Mouse (Mus musculus): ENCODE data around the gene Rab6b. TPM values are rescaled to one million over a fixed set of nuclear protein-coding genes. Genes with fewer than 3 reads are reported as not detected.

Rab6b gene
- polyA plus RNA-seq, 1 experiment from 2014 or later: 86.2 TPM

DNA sequence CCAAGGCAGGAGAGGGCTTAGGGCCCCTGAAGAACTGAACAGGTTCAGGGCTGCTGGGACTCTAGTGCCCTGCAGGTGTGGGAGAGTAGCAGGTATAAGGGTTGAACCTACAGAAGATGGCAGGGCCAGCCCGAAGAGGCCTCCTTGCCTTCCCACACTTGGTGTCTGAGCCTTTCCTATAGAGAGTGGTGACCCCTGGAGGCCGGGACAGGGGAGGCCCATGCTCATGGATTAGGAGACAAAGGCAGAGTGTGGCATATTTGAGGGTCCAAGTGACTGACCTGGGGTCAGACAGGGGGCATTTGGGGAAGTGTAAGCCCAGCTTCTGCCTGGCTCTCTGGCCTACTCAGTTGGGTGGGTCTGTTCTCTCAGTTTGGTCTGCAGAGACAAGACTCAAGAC lies 8.6 kb downstream of the Rab6b start:
- no peak for ATAC-seq (ENCODE audit: low read depth)
- H3K27ac ChIP-seq (replicated peaks): peak overlapping the region; percentile 54; the same call in 1 of the 2 replicates
- H3K4me3 ChIP-seq: no peak overlapping the region
- no peak overlapping the region for H3K9ac ChIP-seq
- no peak overlapping the region for H3K4me2 ChIP-seq
- no peaks in the 10 kb centered on the region for H3K9me3 ChIP-seq
- no peaks in the 10 kb centered on the region for H3K27me3 ChIP-seq
- WGBS: 58% methylated on average over 2 of the region's 2 CpGs
- H3K36me3 ChIP-seq: peaks cover 15% of the 10 kb centered on the region; the same call in 1 of the 2 replicates
- peaks cover 62% of the 10 kb centered on the region for H3K4me1 ChIP-seq (replicated peaks)

DNA sequence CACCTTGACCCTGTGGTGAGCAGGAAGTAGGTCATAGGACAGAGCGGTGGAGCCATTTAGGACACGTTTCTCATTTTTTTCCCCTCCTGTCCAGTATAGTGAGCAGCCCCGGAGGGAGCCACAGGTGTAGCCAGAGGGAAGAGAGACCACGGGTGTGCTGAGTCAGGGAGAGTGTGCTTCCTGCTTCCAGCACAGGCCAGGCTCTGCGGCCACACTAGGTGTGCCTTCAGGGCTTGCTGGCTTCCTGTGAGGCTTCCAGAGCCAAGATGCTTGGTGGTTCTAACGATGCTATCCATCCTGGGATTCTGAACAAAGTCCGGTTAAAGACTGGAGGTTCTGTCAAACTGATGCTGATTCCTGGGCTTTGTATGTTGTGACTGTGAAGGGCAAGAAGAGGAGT lies 10.0 kb downstream of the Rab6b start:
- no peak overlapping the region for H3K4me3 ChIP-seq
- H3K36me3 ChIP-seq: peaks cover 14% of the 10 kb centered on the region; the same call in 1 of the 2 replicates
- H3K9me3 ChIP-seq: no peaks in the 10 kb centered on the region
- H3K27ac ChIP-seq (replicated peaks): no peak overlapping the region
- ATAC-seq (ENCODE audit: low read depth): no peak
- H3K4me2 ChIP-seq: no peak overlapping the region
- H3K27me3 ChIP-seq: no peaks in the 10 kb centered on the region
- H3K4me1 ChIP-seq (replicated peaks): peaks cover 53% of the 10 kb centered on the region
- whole genome bisulfite sequencing: 92% methylated on average over 7 of the region's 7 CpGs
- H3K9ac ChIP-seq: no peak overlapping the region

DNA sequence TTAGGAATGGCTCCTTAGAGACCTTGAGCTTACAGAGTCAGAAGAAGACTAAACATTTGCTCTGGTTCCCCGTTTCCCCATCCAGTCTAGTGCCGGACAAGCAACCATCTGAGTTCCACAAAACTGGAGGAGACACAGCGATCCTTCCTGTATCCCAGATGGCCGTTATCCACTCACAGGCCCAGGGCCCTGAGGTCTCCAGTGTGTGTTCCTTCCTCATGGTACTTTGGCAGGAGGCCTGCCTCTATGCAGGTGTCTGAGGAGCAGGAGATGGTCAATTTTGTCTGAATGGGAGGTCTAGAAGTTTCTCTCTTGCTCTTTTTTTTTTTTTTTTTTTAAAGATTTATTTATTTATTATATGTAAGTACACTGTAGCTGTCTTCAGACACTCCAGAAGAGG lies 13.2 kb downstream of the Rab6b start:
- H3K9me3 ChIP-seq: no peaks in the 10 kb centered on the region
- H3K4me2 ChIP-seq: no peak overlapping the region
- no peaks in the 10 kb centered on the region for H3K27me3 ChIP-seq
- no peak overlapping the region for H3K4me3 ChIP-seq
- H3K36me3 ChIP-seq: peaks cover 14% of the 10 kb centered on the region
- ATAC-seq (ENCODE audit: low read depth): no peak
- H3K9ac ChIP-seq: no peak overlapping the region
- 91% methylated on average over 4 of the region's 4 CpGs for WGBS
- H3K27ac ChIP-seq (replicated peaks): no peak overlapping the region
- H3K4me1 ChIP-seq (replicated peaks): peaks cover 23% of the 10 kb centered on the region

DNA sequence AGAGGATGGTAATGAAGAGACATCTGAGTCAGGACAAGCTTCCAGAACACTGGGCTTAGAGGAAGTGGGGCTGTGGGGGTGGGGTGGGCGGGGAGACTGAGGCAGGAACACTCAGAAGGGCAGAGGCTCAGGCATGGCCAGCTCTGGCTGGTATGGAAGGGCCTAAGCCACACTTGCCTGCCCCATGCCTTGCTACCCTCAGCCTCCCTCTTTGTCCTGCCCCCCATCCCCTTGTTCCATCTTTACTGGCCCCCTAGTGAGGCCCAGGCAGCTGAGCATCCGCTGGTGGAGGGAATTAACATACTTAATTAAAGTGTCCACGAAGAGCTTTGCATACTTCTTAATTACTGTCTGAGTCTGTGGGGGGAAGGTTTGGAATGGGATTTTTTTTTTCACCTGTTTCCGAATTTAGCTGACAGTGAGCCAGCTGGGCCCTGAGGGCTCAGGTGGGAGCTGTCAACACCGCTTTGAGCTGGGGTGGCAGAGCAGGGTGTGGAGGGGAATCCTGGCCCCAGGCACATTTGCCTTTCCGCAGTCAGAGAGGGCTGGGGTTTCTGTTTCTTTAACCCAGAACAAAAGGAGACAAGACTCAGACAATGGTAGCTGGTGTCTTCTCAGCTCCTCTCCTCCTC lies 22.0 kb downstream of the Rab6b start:
- Histone ChIP-seq H3K27me3 (no peaks in the 10 kb centered on the region), H3K9me3 (no peaks in the 10 kb centered on the region), H3K4me3 (no peak overlapping the region), H3K36me3 (peaks cover 4% of the 10 kb centered on the region), H3K27ac (replicated peaks) (peak overlapping the region; percentile 73), H3K4me1 (replicated peaks) (peaks cover 70% of the 10 kb centered on the region), H3K4me2 (no peak overlapping the region), H3K9ac (peak overlapping the region; percentile 50)
- 22% methylated on average over 6 of the region's 6 CpGs for WGBS
- peak; percentile 47 for ATAC-seq (ENCODE audit: low read depth)

DNA sequence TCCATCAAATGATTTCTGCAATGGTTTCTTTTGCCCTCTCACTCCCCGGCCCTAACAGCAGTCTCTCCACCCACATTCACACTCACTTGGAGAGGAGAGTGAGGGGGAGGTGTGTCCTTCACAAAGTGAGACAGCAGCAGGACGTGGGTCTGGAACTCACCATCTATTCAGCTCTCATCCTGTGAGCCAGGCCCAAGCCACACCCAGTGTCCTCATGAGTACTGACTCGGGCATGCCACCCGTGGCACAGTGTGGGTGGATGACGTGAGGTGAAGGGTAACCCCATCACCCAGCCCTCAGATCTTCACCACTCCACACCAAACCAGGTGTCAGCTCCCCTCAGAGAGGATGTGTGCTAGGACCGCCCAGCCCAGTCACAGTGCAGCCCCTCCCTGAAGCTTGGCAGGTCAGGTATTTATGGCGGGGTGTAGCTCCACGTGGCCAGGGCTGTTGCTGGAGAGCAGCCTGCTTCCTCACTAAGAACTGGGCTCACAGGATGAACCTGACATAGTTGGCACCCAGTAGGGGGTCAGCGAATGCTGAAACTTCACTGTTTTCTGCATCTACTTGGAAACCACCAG lies 23.0 kb downstream of the Rab6b start:
- 41% methylated on average over 9 of the region's 9 CpGs for WGBS
- peaks cover 79% of the 10 kb centered on the region for H3K4me1 ChIP-seq (replicated peaks)

DNA sequence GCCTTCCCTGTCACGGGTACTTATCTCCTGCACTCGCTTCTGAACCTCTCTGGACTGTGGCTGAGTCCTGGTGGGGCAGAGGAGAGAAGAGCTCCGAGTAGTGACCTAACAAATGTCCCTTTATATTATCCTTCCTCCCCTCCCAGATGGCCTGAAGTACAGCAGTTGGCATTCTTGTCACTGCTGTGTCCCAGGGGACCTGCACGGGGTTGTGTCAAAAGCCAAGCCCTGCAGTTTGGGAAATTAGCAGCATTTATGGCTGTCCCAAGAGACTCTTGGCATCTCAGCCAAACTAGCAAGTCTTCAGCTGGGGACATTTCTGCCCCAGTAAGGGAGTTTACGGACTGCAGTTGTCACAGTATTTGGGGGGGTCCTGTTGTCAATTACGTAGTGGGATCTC lies 27.9 kb downstream of the Rab6b start:
- H3K4me1 ChIP-seq (replicated peaks): peaks cover 69% of the 10 kb centered on the region
- H3K27me3 ChIP-seq: no peaks in the 10 kb centered on the region
- H3K4me2 ChIP-seq: no peak overlapping the region
- H3K36me3 ChIP-seq: peaks cover 34% of the 10 kb centered on the region
- H3K9me3 ChIP-seq: no peaks in the 10 kb centered on the region
- H3K27ac ChIP-seq (replicated peaks): no peak overlapping the region
- 40% methylated on average over 6 of the region's 6 CpGs for WGBS
- H3K4me3 ChIP-seq: no peak overlapping the region
- ATAC-seq (ENCODE audit: low read depth): no peak
- H3K9ac ChIP-seq: no peak overlapping the region

More for the DNA sequence above, 23.0 kb downstream of the Rab6b start:
- ATAC-seq (ENCODE audit: low read depth): 0 out of 2 replicates have a peak, but pooled peaks have one; percentile 24
- no peak overlapping the region for H3K4me3 ChIP-seq
- H3K36me3 ChIP-seq: no peaks in the 10 kb centered on the region
- peak overlapping the region; percentile 73; the same call in 1 of the 2 replicates for H3K27ac ChIP-seq (replicated peaks)
- H3K9ac ChIP-seq: peak overlapping the region; percentile 50; the same call in 1 of the 2 replicates
- no peaks in the 10 kb centered on the region for H3K27me3 ChIP-seq
- H3K4me2 ChIP-seq: no peak overlapping the region
- H3K9me3 ChIP-seq: no peaks in the 10 kb centered on the region

DNA sequence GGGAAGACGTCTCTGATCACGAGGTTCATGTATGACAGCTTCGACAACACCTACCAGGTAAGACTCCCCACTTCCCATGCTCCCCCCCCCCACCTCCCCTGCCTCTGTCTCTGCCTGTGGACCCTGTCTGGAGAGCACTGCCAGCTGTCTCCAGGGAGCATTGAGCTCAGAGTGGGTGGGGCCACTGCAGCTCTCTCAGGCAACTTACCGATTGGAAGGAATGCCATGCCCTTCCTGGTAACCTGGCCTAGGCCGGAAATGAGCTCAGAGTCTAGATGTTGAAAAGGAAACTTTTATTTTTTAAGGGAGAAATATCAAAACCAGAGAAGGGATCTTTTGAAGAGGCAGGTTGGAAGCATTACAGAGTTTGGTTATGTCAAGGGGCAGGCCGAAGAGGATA lies 28.8 kb downstream of the Rab6b start:
- Histone ChIP-seq H3K4me1 (replicated peaks) (peaks cover 69% of the 10 kb centered on the region), H3K9ac (no peak overlapping the region), H3K9me3 (no peaks in the 10 kb centered on the region), H3K36me3 (peaks cover 34% of the 10 kb centered on the region), H3K27ac (replicated peaks) (no peak overlapping the region), H3K27me3 (no peaks in the 10 kb centered on the region), H3K4me3 (no peak overlapping the region), H3K4me2 (no peak overlapping the region)
- no peak for ATAC-seq (ENCODE audit: low read depth)
- 86% methylated on average over 6 of the region's 6 CpGs for WGBS

DNA sequence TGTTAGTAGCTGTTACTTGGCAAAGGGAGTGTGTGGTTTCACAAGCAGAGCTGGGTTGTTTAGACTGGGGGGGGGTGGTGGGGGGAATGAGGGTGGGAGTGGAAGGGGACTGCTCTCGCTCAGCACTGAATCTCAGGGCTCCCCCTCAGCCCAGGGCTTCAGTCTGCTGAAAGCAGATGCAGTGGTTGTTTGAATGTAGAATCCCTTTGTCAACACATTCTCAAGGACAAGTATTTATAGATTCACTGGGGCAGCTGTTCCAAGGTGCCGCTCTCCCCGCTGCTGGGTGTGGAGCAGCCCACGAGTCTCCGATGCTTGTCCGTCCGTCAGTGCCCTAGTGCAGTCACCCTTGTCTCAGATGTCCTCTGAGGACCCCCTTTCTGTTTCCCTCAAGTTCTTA lies 29.7 kb downstream of the Rab6b start:
- Histone ChIP-seq H3K4me2 (no peak overlapping the region), H3K9me3 (no peaks in the 10 kb centered on the region), H3K9ac (no peak overlapping the region), H3K27ac (replicated peaks) (no peak overlapping the region), H3K4me1 (replicated peaks) (peaks cover 69% of the 10 kb centered on the region), H3K27me3 (no peaks in the 10 kb centered on the region), H3K36me3 (peaks cover 34% of the 10 kb centered on the region), H3K4me3 (no peak overlapping the region)
- 92% methylated on average over 7 of the region's 7 CpGs for WGBS
- no peak for ATAC-seq (ENCODE audit: low read depth)

DNA sequence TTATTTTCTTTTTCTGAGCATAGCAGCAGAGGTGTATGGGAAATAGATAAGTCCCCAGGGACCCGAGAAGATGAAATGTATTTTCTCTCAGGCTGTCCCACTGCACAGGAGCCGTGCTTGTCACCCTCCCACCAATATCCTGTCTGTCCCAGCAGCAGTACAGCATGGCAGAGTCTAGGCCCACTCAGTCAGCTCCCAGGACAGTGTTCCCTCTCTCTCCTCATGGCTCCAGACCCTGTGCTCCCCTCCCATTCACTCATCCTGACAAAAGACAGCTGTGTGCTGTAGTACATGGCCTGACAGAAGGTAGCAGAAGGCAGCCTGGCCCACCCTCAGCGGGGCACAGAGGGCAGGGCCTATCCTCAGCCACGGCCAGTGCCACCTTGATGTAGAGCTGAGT lies 32.3 kb downstream of the Rab6b start:
- WGBS: 50% methylated on average over 4 of the region's 4 CpGs
- peaks cover 73% of the 10 kb centered on the region for H3K4me1 ChIP-seq (replicated peaks)
- H3K9ac ChIP-seq: peak overlapping the region; percentile 3
- ATAC-seq (ENCODE audit: low read depth): no peak
- H3K36me3 ChIP-seq: peaks cover 34% of the 10 kb centered on the region
- H3K4me3 ChIP-seq: no peak overlapping the region
- peak overlapping the region; percentile 65 for H3K27ac ChIP-seq (replicated peaks)
- H3K4me2 ChIP-seq: no peak overlapping the region
- no peaks in the 10 kb centered on the region for H3K9me3 ChIP-seq
- no peaks in the 10 kb centered on the region for H3K27me3 ChIP-seq

DNA sequence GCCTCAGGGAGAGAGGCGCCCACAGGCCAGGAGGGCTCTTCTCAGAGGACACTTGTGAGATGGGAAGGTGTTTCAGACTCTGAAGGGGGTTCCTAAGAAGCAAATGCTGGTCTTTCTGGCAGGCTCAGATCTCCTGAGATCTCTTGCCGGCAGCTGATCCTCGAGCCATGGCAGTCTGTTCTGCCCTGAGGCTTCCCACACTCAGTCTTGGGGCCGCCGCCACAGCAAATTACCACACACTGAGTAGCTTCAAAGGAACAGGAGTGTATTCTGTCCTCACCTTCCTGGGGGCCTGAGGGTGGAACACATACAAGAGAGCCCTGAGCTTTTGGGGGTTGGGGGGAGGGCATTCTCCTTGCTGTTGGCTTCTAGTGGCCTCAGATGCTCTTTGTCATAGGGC lies 33.8 kb downstream of the Rab6b start:
- ATAC-seq (ENCODE audit: low read depth): no peak
- Histone ChIP-seq H3K27ac (replicated peaks) (peak overlapping the region; percentile 82), H3K27me3 (no peaks in the 10 kb centered on the region), H3K9ac (no peak overlapping the region), H3K4me1 (replicated peaks) (peaks cover 58% of the 10 kb centered on the region), H3K9me3 (0 out of 2 replicates have a peak, but pooled peaks cover 1% of the 10 kb centered on the region), H3K4me3 (no peak overlapping the region), H3K36me3 (peaks cover 37% of the 10 kb centered on the region), H3K4me2 (no peak overlapping the region)
- 38% methylated on average over 5 of the region's 5 CpGs for WGBS

DNA sequence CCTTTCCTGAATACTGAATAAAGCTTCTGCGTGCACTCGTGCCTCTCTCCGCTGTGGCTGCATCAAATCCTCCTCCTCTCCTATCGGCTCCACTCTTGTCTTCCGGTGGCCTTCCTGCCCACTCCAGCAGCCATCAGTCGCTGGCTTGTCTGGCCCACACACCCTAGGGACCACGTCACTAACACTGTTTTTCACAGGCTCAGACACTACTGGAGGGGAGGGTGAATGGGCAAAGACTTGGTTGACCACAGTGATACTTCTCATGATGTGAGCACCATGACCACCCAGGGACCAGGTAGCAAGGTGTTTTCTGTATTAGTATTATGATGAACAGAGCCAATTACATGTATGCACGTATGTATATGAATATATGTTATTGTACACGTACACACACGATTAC lies 34.7 kb downstream of the Rab6b start:
- ATAC-seq (ENCODE audit: low read depth): peak; percentile 48
- Histone ChIP-seq H3K27me3 (no peaks in the 10 kb centered on the region), H3K4me2 (no peak overlapping the region), H3K9ac (no peak overlapping the region), H3K4me1 (replicated peaks) (peaks cover 53% of the 10 kb centered on the region), H3K36me3 (peaks cover 33% of the 10 kb centered on the region), H3K4me3 (no peak overlapping the region), H3K27ac (replicated peaks) (peak overlapping the region; percentile 82), H3K9me3 (0 out of 2 replicates have a peak, but pooled peaks cover 3% of the 10 kb centered on the region)
- 53% methylated on average over 10 of the region's 10 CpGs for WGBS

DNA sequence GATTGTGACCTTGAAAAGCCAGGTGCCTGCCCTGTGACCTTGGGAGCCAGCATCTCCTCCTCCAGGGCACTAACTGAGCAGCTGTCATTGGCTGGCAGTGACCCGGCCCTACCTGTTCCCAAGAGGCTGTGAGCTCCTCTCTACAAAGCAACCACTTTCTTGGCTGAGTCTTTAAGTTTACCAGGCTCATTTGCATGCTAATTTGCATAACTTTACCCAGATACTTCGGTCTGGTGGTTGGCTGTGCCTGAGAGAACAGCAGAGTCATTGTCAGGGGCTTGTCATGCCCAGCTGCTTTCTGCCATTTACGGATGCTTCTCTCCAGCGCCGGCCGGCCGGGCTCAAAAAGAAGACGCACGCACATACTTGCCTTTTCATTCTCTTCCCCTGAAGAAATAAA lies 35.1 kb downstream of the Rab6b start:
- peak overlapping the region; percentile 30 for H3K4me2 ChIP-seq
- 14% methylated on average over 9 of the region's 9 CpGs for WGBS
- no peak overlapping the region for H3K4me3 ChIP-seq
- no peaks in the 10 kb centered on the region for H3K27me3 ChIP-seq
- 0 out of 2 replicates have a peak, but pooled peaks cover 3% of the 10 kb centered on the region for H3K9me3 ChIP-seq
- H3K4me1 ChIP-seq (replicated peaks): peaks cover 53% of the 10 kb centered on the region
- H3K27ac ChIP-seq (replicated peaks): peak overlapping the region; percentile 82
- 0 out of 2 replicates have a peak overlapping the region, but pooled peaks have one; percentile 13 for H3K9ac ChIP-seq
- ATAC-seq (ENCODE audit: low read depth): peak; percentile 76
- peaks cover 28% of the 10 kb centered on the region for H3K36me3 ChIP-seq
